Mouse (Mus musculus) gastrocnemius, adult 8-10 months (tissue): Measurements from ENCODE around the gene Rhob. TPM values are rescaled to one million over a fixed set of nuclear protein-coding genes. Genes with fewer than 3 reads are reported as not detected.

Experiments used
- DNase-seq, 2 experiments: peaks; one replicate each; pipeline ENCODE4 v3.0.0; 2022; ENCODE audit warnings: low spot score in 2 of 2
- total RNA-seq, 4 experiments: library from RNA; stranded (reverse); gene quantifications; 2 replicates each; pipeline ENCODE4 v1.2.4; 2022

The Rhob gene
- total RNA-seq, 4 experiments from 2014 or later, result 19.6 to 44.6 (median 26.7) TPM

DNA sequence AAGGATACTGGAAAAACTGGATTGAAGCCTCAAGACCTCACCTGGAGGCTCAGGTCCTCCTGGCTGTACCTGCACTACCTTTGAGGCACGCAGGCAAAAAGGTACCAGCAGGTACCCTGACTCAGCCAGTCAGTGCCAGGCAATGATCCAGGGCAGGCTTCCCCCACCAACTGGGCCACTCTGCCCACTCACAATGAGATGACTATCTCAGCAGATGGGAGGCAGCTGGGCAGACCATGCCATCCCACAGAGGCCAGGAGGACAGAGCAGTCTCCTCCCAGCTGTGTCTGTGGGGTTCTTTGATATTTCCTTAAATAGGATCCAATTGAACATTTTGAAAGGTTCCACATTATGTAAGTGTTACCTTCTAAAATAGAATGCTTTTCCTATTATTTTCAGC is 49.8 kb downstream of the Rhob start:
- DNase-seq, result no peak

Other genes with a start within 250 kb of the Rhob start
- not detected for gene Gdf7, start 198.1 kb downstream of the Rhob start, total RNA-seq
- 1 to 10 TPM; 4.3 to 8.4 (median 5.4) TPM for gene Hs1bp3, start 186.6 kb downstream of the Rhob start, total RNA-seq
- gene Slc7a15, start 99.1 kb upstream of the Rhob start, total RNA-seq, result not detected
- gene Pum2, start 174.1 kb upstream of the Rhob start, total RNA-seq, result 10 to 100 TPM; 80.0 to 94.9 (median 88.2) TPM